Mouse (Mus musculus): ENCODE data around the gene Ppp2r5e.
"Not testable (repeated sequence)": the region's sequence is repeated elsewhere in the genome, so short reads cannot be mapped to it uniquely, and the experiment has no call there.

The Ppp2r5e gene

DNA sequence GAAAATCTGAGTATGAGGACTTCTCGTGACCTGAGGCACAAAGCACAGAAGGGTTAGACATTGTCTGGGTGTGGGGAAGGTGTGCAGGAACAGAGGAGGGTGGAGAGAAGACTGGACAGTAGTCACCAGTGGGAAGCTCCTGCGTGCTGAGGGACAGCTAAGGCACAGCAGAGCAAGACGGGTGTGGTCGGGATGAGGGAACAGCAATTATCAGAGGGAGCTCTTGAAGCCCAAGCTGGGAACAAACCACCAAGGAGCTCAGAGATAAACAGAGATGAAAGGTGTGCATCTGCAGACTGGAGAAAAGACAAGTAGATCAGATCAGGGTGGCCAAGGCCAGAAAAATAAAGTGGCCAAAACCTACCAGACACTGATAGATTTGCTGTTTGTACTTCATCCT lies 114.0 kb downstream of the Ppp2r5e start:
- no peak for DNase-seq

DNA sequence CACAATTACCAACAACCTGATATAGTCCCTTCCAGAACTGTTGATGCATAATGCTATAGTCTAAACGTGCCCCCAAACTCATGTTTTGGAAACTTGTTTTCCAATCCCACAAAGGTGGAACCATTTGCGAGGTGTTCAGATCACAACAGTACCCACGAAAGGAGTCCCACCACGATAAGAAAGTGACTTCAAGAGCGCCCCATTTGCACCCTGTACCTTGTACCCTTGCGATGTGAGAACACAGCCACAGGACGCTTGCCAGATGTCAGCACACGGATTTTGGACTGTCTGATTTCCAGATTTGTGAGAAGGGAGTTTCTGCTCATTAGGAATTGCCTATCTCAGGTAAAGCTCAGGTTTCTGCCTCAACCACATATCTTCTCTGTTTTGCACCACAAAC lies 116.0 kb downstream of the Ppp2r5e start:
- peak; percentile 69 for DNase-seq

DNA sequence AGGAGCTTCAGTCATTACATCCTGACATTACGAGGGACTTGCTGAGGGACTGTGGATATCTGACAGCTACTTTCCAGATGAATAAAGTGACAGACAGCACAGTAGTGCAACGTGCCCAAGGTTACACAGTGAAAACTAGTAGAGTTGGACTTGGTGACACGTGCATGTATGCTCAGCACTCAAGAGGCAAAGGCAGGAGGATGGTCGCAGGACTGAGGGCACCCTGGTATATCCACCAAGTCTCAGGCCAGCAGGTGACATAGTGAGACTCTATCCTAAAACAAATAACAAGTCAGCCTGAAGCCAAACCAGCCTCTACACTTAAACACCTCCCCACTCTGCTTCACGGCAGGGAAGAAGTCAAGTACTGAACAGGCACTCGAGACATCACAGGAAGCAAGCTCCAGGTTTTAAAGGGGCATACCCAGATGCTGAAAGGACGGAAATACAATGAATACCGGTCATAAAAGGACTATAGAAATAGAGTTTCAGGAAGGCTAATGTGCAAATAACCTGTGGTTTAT lies 116.6 kb downstream of the Ppp2r5e start:
- no peak for DNase-seq

DNA sequence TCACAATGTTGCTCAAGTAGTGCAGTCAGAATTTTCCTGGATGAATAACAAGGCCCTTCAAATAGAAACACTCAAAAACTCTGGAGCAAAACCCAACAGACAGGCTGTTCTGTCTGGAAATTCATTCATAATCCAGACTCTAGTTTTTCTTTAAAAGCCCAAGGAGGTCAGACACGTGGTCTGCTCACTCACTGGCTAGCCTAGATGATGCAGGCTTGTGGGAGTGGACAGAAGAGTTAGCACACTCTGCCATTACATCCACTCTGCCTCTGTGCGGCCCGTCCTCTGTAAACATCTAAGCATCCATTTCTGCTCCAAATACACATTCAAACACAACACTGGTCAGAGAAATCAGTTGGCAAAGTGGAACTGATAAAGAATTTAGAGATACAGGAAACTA lies 117.4 kb downstream of the Ppp2r5e start:
- DNase-seq, result no peak

DNA sequence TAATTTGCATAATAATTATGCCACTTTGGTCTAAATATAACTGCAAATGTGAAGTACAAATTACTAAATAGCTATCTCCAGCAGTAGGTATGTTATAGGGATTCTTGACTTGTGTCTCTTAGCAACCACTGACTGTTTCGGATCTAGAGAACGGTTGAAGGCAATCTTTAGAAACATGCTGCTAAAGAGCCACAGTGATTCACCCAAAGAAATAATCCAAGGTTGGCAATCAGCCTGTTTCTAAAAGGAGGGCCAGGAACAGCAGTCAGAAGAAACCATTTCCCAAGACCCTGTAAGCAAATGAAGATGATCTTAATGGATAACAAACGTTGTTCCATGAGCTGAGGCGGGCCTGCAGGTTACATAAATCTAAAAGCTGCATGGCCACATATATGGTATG lies 117.9 kb downstream of the Ppp2r5e start:
- no peak for DNase-seq

DNA sequence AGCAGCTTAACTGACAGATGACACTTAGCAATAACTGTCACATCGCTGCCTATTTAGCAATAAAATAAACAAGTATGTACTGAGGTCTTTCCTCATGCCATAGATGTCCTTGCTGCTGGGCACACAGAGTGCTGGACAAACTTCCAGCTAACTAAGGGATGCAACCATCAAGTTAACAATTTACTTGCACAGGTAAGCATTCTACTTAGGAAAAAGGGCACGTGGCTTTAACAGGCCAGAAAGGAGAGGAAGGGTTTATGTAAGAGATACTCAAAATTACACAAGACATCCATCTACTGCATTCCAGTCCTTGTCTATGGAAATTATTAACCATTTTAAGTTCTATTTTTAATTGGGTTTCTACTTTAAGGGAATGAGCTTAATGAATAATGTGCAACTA lies 123.0 kb downstream of the Ppp2r5e start:
- peak; percentile 86 for DNase-seq

DNA sequence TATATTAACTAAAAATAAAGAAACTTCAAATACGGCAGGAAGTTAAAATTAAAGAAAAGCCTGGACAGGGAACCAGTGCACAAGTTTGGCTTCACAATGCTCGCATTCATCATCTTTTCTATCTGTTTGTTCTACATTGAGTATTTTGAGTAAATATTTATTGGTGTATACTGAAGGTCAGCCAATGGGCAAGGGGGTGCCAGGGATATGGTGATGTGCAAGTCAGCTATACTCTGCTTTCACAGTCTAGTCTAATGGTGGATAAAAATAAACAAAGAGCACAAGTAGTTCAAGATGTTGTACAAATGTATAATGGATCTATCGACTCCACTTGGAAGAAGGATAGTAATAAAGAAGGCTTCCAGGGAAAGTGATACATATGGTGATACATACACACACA lies 123.9 kb downstream of the Ppp2r5e start:
- DNase-seq, result no peak

DNA sequence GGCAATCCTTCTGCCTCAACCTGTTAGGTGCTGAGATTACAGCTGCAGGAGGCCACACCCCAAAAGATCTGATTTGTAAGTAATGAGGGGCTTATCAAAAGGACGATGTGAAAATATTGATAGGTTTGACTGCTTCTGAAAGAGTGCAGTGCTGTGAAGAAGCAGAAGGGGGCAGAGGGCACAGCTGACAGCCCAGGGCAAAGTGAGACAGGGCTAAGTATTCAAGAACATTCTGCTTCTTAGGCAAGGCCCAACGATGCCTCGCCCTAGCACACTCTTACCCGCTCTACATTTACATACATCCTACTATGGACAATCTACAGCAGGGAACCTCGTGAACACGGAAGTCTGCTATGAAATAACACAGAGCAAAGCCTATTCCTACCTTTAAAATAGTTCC lies 128.2 kb downstream of the Ppp2r5e start:
- no peak for DNase-seq

DNA sequence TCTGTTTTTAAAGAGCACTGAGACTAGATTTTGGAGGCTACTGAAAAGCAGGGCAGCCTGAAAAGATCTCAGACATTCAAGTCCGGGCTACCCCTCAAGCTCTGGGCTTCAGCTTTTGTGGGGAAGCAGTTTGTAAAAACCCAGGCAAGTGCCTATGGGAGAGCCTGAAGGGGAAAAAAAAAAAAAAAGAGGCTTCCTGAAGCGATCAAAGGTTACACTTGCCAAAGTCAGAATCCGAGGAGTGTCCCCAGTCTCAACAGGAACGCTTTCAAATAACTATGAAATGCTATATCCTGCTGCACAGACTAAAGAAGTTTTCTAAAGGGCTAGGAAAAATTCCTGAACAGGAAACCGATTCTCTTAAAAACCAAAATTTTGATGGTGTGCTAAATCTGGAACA lies 128.9 kb downstream of the Ppp2r5e start:
- DNase-seq, result no peak

DNA sequence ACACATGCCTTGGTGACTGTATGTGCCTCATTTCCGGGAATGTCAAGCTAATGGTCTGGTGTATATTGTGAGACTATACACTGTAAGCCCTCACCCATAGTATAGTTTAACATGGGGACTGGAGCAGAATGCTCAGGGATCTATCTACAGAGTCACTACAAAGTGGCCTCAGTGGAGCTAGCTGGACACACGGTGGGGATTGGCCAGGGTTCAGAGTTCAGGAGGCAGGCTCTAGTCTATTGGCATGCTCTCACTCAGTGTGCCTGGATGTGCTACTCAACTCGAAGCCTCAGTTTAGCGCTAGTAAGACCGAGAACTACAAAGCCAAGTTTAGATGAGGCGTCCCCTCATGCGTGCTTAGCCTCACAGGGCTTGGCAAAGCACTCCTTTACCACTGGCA lies 129.8 kb downstream of the Ppp2r5e start:
- no peak for DNase-seq

DNA sequence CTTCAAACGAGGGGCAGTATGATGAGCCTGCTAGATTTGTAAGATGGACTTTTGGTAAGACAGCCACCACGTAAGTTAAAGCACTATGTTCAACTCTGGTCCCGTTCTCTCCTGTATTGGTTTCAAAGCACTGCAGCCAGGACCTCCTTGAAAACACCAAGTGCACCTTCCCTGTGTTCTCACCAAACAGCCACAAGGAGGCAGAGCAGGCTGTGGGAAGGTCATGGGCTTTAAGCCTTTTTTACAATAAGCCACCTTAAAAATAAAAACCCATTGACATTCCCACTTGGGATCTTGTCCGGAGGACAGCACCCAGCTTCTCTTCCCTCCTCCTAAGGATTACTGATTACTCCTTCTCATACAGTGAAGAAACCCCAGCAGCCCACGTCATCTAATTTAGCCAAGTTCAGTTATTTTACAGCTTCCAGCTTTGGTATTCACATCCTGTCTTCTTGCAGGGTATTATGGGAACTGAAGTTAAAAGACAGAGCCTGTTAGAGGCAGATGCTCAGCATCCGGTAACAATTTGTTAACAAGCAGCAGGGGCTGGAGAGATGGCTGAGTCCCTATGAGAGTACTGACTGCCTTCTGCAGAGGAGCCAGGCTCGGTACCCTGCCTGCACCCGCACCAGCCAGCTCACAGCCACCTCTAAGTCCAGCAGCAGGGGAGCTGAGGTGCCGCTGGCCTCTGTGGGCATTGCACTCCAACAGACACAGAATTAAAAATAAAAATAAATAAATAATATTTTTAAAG lies 131.9 kb downstream of the Ppp2r5e start:
- DNase-seq, result no peak

DNA sequence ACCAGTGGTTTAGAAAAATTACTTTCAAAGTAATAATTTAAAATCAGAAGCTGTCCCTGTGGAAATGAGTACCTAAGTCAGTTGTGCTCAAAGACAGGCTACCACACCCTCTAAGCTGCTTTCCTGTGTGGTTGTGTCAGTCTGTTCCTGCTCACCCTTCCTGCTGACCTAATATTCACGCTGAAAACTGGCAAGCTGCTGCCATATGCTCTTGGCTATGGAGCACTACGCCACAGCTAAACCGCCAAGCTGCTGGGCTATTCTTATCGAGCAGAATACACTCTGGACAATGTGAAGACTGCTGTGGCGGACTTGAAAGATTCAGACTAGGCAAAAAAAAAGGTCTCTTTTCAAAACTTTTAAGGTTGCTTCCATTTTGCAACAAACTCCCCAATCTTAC lies 135.5 kb downstream of the Ppp2r5e start:
- no peak for DNase-seq

DNA sequence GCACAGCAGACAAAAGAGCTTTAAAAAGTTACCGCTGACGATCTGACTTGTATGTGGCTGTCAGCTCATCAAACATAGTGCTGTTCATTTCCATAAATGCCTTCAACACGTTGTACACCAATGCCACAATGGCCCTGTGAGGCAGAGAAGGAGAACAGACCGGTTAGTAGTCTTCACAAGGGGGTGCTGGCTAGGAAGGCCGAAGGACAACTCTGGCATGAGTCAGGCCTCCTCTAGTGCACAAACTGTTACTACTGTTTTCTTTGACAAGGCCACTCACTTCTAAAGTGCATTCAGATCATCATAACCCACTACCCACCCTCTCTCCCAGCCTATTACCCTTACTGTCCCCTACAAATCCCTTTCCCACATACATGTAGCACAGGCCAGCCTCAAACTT lies 136.4 kb downstream of the Ppp2r5e start:
- DNase-seq, result no peak

DNA sequence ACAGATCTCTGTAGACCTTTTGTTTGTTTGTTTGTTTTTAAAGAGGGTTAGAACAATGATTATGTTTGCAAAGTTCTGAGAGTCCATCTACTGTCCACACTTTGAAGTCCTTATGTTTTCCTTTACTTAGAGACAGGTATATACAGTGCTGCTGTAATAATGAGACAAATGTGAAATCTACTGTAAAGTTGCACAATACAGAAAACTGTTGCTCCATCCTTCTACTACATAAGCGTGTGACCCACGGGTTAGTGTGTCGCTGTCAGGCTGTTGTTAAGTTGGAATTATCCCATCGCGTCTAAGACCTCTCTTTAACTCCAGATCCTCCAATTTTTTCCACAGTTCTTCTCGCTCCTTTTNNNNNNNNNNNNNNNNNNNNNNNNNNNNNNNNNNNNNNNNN lies 142.6 kb downstream of the Ppp2r5e start:
- no peak for DNase-seq

DNA sequence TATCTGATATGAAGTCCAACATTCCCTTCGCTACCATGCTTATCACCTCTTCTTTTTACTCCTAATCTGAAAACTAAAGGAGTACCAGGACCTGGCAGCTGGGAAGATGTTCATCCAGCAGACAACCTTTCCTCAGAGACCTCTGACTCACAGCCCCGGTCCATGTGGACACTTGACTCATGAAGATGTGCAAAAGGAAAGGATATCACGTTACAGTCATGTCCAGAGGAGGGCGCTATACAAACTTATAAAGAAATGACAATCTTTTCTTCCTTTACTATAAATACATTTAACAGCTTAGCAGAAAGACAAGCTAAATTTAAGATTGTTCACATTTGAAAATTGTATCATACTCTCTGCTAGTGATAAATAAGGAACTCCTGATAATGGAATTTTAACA lies 143.0 kb downstream of the Ppp2r5e start:
- DNase-seq, result no peak

DNA sequence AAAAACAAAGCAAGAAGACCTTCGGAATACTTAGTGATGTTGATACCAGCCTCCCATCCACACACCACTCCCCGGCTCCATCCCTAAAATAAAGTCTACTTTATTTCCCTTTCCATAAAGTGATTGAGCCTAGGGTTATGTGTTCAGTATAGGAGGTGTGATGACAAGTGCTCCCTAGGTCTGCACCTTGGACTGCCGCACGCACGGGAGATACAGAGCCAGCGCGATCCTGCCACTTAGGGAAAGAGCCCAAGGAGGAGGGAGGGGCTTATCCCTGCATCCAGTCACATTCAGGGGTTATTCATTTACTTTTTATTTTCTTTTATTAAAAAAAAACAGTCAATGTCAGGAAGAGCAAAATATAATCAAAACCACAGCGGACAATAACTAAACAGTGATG lies 145.5 kb downstream of the Ppp2r5e start:
- no peak for DNase-seq

DNA sequence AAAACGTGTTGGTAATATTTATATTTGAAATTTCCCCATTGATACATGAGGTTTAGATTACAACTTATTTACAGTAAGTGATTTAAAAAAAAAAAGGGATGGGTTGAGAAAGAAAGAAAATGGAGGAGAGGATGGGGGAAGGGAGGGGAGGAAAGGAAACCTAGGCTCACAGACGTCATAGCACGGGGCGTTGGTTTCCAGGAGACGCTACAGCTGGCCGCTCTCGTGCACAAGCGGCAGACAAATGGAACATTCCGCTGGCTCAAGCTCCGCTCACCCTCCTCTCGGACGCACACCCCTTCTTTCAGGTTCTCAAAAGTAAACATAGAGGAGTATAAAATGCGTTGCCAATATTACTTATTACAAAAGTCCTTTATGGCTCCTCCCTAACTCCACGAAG lies 146.0 kb downstream of the Ppp2r5e start:
- DNase-seq, result no peak

DNA sequence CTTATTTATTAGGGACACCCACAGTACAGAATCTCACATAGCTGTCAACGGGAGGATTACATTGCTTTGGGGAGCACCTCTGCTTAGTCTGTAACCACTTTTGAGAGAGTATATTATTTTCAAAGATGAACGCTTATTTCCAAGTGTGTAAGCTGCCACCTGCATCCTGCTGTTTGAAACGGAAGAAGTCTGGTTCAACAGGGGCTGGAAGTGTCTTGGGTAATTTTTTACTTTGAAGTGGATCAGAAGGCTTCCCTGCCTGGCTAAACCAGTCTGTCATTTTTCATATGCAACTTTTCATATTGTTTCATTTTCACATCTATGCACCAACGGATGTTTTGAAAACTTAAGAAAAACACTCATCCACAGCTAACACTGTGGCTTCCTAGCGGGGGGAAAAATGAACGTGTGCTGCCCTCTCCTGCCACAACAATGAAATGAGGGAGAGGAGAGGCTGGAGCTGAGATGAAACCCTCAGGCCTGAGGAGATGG lies 146.5 kb downstream of the Ppp2r5e start:
- DNase-seq, result no peak

DNA sequence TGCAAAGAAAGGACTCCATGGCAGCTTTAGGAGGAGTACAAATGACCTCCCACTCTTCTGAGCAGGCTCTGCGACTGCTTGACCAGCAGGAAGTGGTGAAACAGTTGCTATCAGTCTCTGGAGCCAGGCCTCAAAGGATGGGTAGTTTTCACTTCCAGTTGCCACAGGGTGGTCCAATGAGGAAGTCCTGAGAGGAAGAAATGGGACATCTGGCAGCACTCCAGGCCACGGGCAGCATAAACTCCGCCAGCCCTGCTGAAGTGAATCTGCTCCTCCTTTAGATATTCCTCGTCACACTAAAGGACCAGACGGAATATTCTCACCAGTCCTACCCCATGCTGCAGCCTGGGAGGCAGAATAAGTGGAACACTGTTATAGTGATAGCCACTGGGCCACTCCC lies 147.1 kb downstream of the Ppp2r5e start:
- no peak for DNase-seq

DNA sequence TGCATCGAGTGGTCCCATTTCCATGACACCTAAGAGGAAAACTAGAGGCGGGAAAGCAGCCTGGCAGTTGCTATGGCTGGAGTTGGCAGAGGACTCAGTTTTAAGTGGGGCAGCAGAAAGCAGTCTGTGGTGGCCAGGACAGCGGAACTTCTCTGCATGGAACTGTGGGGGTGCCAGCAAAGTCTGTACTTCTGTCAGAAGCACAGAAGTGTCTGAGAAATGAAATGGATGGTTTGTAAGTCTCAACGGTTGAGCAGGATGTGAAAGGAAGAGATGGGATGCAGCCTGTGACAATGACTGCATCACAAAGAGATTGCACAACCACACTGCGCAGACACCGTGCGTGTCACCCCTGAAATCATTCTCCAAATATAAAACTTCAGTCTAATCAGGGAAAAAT lies 149.8 kb downstream of the Ppp2r5e start:
- DNase-seq, result no peak

DNA sequence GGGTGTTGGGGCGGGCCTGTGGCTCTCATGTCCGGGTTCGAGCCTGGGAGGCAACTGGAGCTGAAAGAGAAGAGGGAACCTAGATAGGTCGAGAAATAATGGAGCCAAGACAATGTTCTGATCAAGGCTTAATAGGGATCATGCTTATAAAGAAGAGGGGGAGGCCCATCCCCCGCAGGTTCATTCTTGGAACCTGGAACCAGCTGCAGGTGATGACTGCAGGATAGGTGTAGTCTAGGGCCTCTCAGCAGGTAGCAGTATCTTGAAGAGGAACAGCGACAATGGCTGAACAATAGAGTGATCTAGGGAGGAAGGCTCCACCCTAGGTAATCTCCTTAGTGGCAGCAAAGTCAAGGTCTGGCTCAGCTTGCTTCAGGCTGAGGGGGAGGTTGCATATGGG lies 163.6 kb downstream of the Ppp2r5e start:
- DNase-seq, result not testable (repeated sequence)

DNA sequence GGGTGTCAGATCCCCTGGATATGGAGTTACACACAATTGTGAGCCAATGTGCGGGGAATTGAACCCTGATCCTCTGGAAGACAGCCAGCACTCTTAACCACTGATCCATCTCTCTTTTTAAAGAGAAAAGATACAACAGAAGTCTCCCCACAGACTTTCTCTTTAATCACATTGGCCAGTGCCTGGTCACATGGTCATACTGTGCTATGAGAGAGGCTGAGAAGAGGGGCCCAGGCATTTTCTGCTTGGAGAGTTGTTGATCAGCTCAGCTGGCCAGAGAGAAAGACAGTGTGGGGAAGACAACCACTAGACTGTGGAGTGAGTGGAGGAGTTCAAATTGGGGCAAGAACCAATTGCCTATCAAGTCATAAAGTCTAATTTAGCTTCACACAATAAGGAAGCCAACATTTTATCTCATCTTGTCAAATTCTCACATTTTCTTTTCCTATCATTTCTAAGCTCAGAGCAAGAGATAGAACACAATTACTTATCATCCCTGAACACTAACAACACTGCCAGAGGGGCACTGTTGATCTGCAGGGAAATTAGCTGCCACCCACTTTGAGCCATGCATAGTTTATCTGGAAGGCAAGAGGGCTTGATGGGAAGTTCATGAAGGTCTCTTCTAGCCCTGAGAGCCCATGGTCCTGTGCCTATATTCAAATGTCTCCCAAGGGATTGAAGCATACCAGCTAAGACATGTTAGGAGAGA lies 166.2 kb downstream of the Ppp2r5e start:
- DNase-seq, result no peak

DNA sequence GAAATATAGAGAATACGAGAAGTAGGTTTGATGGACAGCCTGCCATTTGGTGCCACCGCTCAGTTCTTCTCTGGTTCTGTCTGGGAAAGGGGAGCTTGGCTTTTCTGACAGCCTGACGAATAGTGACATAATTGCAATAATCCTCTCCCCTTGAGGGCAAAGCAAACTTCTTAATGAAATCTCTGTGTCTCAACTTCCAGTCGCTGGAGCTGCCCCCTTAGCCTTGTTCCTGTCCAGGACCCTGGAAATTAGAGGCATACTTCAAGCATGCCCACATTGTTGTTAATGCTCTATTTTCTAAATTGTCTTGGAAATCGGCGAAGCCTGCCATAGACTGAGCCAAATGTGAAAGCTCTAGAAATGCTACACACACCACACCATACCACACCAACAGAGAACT lies 167.3 kb downstream of the Ppp2r5e start:
- no peak for DNase-seq

DNA sequence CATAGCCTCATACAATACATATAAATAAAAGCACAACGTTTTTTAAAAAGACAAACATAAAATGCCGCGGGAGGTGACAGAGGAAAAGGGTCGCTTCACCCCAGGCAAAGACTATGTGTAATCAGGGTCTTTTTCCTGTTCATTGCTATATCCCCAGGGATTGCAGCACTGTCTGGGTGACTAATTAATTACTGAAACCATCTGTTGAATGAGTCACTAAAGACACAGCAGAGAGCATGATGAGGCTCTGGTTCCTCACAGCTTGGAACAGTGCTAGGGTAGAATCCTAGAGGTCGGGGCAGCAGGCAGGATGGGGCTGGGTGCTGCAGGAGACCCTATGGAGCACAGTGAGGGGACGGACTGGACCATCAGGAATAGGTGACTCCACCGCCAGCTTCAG lies 170.2 kb downstream of the Ppp2r5e start:
- DNase-seq, result no peak

All from kidney, adult 11 months (tissue).